Mouse (Mus musculus) small intestine, adult 2 months (tissue): ENCODE data around the gene Ckap4. TPM values are rescaled to one million over a fixed set of nuclear protein-coding genes. Genes with fewer than 3 reads are reported as not detected.

Experiments used
- H3K27ac ChIP-seq: fragments of 200-500 bp; 2 replicates; pipeline ENCODE4 v1.5.1; 2012; ENCODE audit warnings: low read depth, low read length, control low read depth, inconsistent platforms; ENCODE audit not compliant: insufficient read depth
- H3K27me3 ChIP-seq: fragments of 200-500 bp; 2 replicates; pipeline ENCODE4 v1.6.1; 2012; ENCODE audit warnings: mild to moderate bottlenecking, moderate library complexity, low read length, inconsistent platforms; ENCODE audit not compliant: control insufficient read depth, insufficient read depth
- H3K36me3 ChIP-seq: fragments of 200-500 bp; 2 replicates; pipeline ENCODE4 v1.6.1; 2012; ENCODE audit warnings: mild to moderate bottlenecking, low read length, control low read depth, inconsistent platforms; ENCODE audit not compliant: control insufficient read depth, insufficient read depth
- H3K4me1 ChIP-seq: fragments of 200-500 bp; 2 replicates; pipeline ENCODE4 v1.6.1; 2012; ENCODE audit warnings: low read length, inconsistent platforms, mixed read lengths; ENCODE audit not compliant: control insufficient read depth, insufficient read depth, insufficient read length
- H3K4me3 ChIP-seq: fragments of 200-500 bp; 2 replicates; pipeline ENCODE4 v1.5.1; 2012; ENCODE audit warnings: low read depth, mild to moderate bottlenecking, control low read depth, inconsistent platforms, low read length, moderate library complexity
- CTCF ChIP-seq: fragments of 200-500 bp; IDR thresholded peaks from 2 replicates; pipeline ENCODE4 v1.5.1; 2012; ENCODE audit warnings: low read depth, mild to moderate bottlenecking, control low read depth, inconsistent platforms, low read length, moderate library complexity, mixed read lengths; ENCODE audit not compliant: insufficient replicate concordance, insufficient read length; ENCODE audit errors: extremely low read depth
- POLR2A ChIP-seq: fragments of 200-500 bp; IDR thresholded peaks from 2 replicates; pipeline ENCODE4 v1.6.1; 2012; ENCODE audit warnings: low read depth, mild to moderate bottlenecking, control low read depth, inconsistent platforms, low read length, moderate library complexity
- WGBS: fragments of 180-500 bp; shearing (Covaris S2); methylation state at CpG from one replicate; pipeline ENCODE4 v1.1.7; 2018; 5-methylcytosine and 5-hydroxymethylcytosine counted together
- polyA plus RNA-seq: library from polyadenylated mRNA; depleted of rRNA; stranded (reverse); fragments of >200 nt; gene quantifications from 2 replicates; pipeline ENCODE4 v1.2.3, GENCODE M21; 2012

Gene Ckap4
- polyA plus RNA-seq, 1 experiment, result 15.2 TPM

DNA sequence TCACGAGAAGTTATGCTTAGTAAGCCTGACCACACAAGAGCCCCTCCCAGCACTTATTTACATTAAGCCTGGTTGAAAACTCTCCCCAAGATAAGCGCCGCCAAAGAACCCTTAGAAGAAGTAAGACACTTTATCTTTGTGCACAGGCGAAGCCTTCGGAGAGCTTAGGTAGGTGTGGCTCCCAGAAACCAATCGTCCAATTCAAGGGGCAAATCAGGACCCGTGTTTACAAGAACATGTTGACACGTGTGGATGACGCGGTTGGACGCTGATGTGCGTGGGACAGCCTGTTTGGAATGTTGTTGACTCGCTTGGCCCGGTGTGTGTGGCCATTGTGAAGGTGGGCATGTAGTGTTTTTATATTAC is 42.1 kb upstream of the Ckap4 start:
- Histone ChIP-seq H3K27ac (peak overlapping the region; percentile 72), H3K27me3 (no peaks in the 10 kb centered on the region), H3K4me3 (peak overlapping the region; percentile 98), H3K4me1 (peaks cover 3% of the 10 kb centered on the region; the same call in 1 of the 2 replicates), H3K36me3 (no peaks in the 10 kb centered on the region)
- no peak for TF ChIP-seq POLR2A
- TF ChIP-seq CTCF, result no peak; the same call in 1 of the 2 replicates
- under 1% methylated on average over 14 of the region's 14 CpGs for WGBS

DNA sequence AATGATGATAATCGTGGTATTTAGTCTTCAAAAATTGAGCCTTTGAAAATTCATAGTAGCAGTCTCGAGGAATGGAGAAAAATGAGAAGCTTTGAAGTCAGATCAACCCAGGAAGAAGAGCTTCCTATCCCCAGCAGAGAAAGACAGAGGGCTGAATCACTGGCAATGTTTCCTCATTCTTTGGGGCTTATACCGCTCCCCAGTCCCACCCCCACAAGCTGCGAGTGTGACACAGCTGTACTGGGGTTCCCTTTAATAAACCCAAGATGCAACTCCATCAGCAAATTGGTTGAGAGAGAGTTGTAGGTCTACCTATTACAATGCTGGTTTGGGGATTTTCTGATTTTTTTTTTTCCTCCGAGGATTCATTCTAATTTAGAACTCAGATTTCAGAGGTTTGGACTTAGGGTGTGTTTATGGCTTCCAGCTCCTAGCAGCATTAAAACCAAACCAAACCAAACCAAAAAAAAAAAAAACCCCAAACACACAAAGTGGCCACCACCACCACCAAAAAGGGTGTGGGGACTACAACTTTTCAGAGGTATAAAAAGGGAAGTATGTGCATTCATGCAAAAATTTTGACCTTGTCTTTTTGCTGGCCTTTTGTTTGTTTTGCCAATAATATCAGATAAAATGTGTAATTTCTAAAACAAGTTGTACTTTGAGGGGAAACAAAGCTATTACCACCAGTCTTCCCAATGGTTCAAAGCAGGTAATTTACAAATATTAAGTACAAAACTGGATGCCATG is 40.0 kb upstream of the Ckap4 start:
- TF ChIP-seq POLR2A (no peak), CTCF (no peak)
- no peaks in the 10 kb centered on the region for H3K36me3 ChIP-seq
- no peak overlapping the region for H3K27ac ChIP-seq
- no peaks in the 10 kb centered on the region for H3K27me3 ChIP-seq
- H3K4me3 ChIP-seq, result no peak overlapping the region
- 51% methylated on average over 5 of the region's 5 CpGs for WGBS
- peaks cover 3% of the 10 kb centered on the region; the same call in 1 of the 2 replicates for H3K4me1 ChIP-seq

DNA sequence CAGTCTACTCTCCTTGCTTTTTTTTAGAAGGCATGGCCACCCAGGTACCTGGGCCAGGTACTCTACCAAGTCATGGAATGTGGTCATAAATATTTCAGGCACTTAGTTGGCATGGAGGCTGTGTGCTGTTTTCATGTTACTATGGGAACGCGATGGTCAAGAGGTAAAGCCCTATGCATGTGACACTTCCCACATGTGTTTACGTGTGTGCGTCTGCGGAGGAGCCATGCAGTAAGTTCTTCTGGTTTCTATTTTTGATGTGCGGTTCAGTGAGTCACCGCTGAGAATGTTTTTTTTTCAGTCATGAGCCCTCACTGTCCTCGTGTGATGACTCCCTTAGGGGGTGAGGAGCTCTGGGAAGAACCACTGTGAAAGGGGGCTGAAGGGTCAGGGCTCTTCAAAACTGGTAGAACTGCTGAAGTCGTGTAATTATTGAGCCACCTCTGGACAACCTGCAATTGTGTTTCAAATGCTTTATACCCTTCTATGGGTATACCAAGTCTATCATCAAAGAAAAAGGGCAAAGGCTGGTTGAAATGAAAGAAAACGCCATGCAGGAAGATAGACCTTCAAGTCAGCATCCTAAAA is 37.3 kb upstream of the Ckap4 start:
- H3K27me3 ChIP-seq, result no peaks in the 10 kb centered on the region
- WGBS, result 68% methylated on average over 10 of the region's 10 CpGs
- no peaks in the 10 kb centered on the region for H3K4me1 ChIP-seq
- TF ChIP-seq CTCF (no peak), POLR2A (no peak)
- H3K4me3 ChIP-seq, result no peak overlapping the region
- H3K27ac ChIP-seq, result no peak overlapping the region
- no peaks in the 10 kb centered on the region for H3K36me3 ChIP-seq

DNA sequence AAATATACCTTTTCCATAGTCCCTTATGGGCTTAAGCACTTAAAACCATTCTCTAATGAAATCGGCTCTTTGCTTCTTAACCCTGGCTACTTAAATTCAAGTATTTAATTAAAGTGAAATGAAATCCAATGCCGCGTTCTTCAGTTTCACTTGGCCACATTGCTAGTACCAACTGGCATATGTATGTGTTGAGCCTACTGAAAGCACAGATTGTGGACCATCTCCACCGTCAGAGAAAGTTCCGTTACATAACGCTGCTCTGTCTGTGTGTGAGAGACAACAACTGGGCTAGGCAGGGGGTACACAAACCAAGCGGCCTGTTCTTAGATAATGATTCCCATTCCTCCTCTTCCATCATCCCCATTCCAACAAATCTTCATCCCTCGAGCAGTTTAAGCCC is 30.6 kb upstream of the Ckap4 start:
- Histone ChIP-seq H3K27ac (no peak overlapping the region), H3K4me3 (no peak overlapping the region), H3K27me3 (no peaks in the 10 kb centered on the region), H3K36me3 (no peaks in the 10 kb centered on the region), H3K4me1 (no peaks in the 10 kb centered on the region)
- no peak for TF ChIP-seq CTCF
- no peak for TF ChIP-seq POLR2A
- WGBS, result 84% methylated on average over 8 of the region's 8 CpGs

DNA sequence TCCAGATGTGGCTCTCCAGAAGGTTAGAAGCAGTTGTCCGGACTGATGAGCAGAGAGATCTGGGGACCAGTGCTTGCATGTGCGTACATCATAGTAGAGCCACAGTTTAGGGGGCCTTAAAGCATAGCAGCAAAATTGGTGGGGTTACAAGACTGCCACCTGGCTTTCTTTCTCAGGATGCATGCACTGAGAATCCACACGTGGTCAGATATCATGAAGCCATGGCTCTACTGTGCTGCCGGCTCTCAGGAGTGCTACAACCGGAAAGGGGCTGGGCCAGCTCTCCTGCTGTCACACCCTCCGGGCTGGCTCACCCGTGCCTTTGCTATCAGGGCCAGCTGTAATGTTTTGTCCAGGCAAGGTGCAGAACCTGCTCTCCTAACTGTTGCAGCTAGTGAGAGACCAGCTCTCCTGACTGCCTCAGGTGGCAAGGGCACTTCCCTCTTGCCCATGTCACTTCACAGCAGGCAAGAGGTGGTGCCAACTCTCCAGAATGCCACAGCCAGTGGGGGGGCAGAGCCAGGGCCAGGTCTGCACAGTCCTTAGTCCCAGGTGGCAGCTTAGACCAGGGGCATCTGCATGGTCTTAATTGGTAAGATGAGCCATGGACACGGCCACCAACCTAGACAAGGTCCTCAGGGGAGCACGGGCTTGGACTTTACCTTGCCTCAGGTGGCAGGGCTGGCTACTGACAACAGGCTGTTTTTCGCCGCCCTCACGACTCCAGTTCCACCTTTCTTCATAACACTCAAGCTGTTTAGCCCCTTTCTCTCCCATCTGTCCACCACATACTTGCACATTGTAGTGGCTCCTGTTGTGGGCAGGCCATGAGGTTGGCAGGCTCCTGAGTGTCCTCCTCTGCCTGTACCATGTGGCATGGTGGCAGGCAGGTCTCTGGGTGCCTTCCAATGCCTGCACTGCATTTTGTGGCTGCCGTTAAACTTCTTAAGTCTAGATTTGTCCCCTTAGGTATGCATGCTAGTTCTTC is 29.0 kb upstream of the Ckap4 start:
- 51% methylated on average over 13 of the region's 13 CpGs for WGBS
- no peak overlapping the region for H3K27ac ChIP-seq
- H3K4me3 ChIP-seq, result no peak overlapping the region

DNA sequence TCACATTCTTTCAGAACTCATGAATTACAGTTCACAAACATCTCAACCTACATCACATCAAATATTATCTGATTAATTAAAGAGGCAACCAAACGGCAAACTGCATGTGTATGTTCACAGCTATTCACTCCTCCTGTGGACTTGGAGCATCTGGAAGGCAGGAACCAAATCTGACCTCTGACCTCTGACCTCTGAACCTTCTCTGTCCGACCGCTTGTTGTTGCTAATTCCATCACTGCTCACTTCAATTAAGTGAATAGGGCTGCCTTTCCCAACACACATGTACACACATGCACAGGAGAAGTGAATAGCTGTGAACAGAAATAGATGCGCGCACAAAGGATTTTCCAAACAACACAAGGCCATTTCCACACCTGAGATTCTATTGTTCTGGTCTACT is 28.3 kb upstream of the Ckap4 start:
- Histone ChIP-seq H3K27me3 (no peaks in the 10 kb centered on the region), H3K27ac (no peak overlapping the region), H3K36me3 (no peaks in the 10 kb centered on the region), H3K4me1 (no peaks in the 10 kb centered on the region), H3K4me3 (no peak overlapping the region)
- TF ChIP-seq POLR2A (no peak), CTCF (no peak)
- WGBS, result 63% methylated on average over 5 of the region's 5 CpGs

More for the DNA sequence above, 29.0 kb upstream of the Ckap4 start:
- Histone ChIP-seq H3K4me1 (no peaks in the 10 kb centered on the region), H3K36me3 (no peaks in the 10 kb centered on the region), H3K27me3 (no peaks in the 10 kb centered on the region)
- TF ChIP-seq POLR2A (no peak), CTCF (peak; percentile 13; the same call in 1 of the 2 replicates)
